Mouse (Mus musculus) E14TG2a.4 (cell line): ENCODE results near the gene Tcf7l1.

Source experiments
- CTCF ChIP-seq: conservative IDR thresholded peaks from 2 replicates; pipeline ENCODE4 v1.5.1; 2014; ENCODE audit warnings: low read length
- NANOG ChIP-seq: IDR thresholded peaks from 2 replicates; pipeline ENCODE4 v1.6.1; 2014; ENCODE audit warnings: borderline replicate concordance, low read length, mixed read lengths
- POU5F1 ChIP-seq: IDR thresholded peaks from 2 replicates; pipeline ENCODE4 v1.6.1; 2014; ENCODE audit warnings: low read length, borderline replicate concordance

GRCm38 (mm10) chr6:72597083-72597874 lies 191.8 kb downstream of the Tcf7l1 start:
- TF ChIP-seq CTCF (no peak), POU5F1 (no peak), NANOG (no peak)
